Comparison of ENCODE assay signal across 10 mouse cellular contexts in the genomic region with DNA sequence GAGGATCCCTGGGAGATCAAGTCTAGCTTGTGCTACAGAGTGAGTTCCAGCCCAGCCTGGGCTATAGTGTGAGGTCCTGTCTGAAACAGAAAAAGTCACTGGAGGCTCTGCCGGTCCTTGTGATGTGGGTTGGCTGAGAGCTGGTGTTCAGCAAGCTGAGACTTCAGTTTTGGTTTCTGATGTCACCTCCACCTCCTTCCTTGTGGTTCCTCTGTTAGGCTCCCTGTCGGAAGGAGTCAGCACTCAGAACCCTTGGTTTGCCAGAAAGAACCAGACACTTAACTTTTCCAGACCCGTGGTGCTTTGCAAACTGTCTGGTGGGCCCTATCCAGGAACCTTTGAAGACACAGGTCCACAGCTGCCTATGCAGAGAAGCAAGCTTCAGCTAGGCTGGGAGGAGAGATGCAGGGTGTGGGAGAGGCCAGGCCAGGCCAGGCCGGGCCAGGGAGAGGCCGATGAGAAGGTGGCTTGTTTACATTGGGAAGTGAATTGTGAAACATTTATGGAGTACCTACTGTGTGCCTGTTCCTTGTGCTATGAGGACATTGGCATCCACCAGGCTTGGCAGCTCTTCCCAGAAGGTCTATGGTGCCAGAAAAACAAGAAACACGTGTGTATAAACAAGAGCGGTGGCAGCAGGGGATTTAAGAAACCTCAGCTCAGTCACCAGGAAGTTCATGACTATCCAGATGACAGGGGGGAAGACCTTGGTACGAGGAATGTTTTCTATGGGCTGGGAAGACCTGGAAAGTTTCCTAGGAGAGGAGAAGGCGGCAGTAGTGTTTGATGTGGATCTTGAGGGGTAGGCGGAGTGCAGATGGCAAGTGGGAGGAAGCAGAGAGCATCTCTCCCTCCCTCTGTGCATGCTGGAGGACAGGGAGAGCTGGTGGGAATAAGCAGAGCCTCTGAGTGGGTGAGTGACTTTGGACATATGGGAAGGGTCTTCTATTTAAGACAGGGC. TPM values are rescaled to one million over a fixed set of nuclear protein-coding genes. Genes with fewer than 3 reads are reported as not detected.
A peak's percentile ranks its signal among the peaks of the same experiment; 100 is the strongest.
DNase-seq lines count a peak whose midpoint lies in the region; ATAC-seq lines count a peak whose summit lies in the region.
"Had no signal": no experiment of that assay in that cellular context is flagged by ENCODE, and none has a peak within 500 bp of the region (broad histone marks: within the 10 kb centered on the region; RNA-seq: fewer than 3 reads in every experiment).

No protein-coding gene starts in this region.

- DNase-seq in cerebellum, adult 9-11 months, result peak; percentile 68
- peak; percentile 84 to 90 for DNase-seq in left cerebral cortex, adult 18-20 months (ENCODE audit: low spot score in 2 of 2)
- no peak for DNase-seq in left cerebral cortex, postnatal 10 days (ENCODE audit: extremely low spot score in 1 of 2, low spot score in 2 of 2)
- DNase-seq in layer of hippocampus, adult 9-10 months (ENCODE audit: low spot score), result peak; percentile 54
- DNase-seq in natural killer cell, adult 2 months (ENCODE audit: low spot score in 2 of 2), result peak; percentile 18 to 33
- DNase-seq in gastrocnemius, postnatal 10 days, result no peak
- no peak for DNase-seq in neural tube, embryonic 10.5 days (ENCODE audit: extremely low spot score, low spot score)
- DNase-seq: adrenal gland, adult 8-10 months; kidney, adult 18-20 months had no signal

- intact Hi-C loops in left cerebral cortex, postnatal 10 days (cut with DNase I), result no loop called here

- no peak for ATAC-seq in cerebellum, adult (ENCODE audit: insufficient number of reproducible peaks, low FRiP score, low TSS enrichment)

RNA-seq across cellular contexts. Expression of gene Mical2, which starts 13.4 kb away (rescaled TPM):
- 100 to 1,000 TPM; 503 to 562 TPM for total RNA-seq in left cerebral cortex, adult 18-20 months (2021)
- total RNA-seq in left cerebral cortex, postnatal 10 days (2021), result 100 to 1,000 TPM; 300 to 329 TPM
- 10 to 100 TPM; 41.4 to 50.9 TPM for total RNA-seq in gastrocnemius, postnatal 10 days (2021)

Comparison
In these comparisons a context has a peak if more than half of its experiments do, and no peak if none do; other contexts are left out.
1. DNase-seq: peak in cerebellum, adult 9-11 months (single experiment), left cerebral cortex, adult 18-20 months (2 of 2), layer of hippocampus, adult 9-10 months (single experiment) and natural killer cell, adult 2 months (2 of 2); none in left cerebral cortex, postnatal 10 days (0 of 2), gastrocnemius, postnatal 10 days (single experiment) and neural tube, embryonic 10.5 days (single experiment).
2. RNA of gene Mical2, which starts 13.4 kb away (total RNA-seq): 503 to 562 TPM in left cerebral cortex, adult 18-20 months and 300 to 329 TPM in left cerebral cortex, postnatal 10 days; 41.4 to 50.9 TPM in gastrocnemius, postnatal 10 days; every median in the first group is over 4 times any median in the second.